ENCODE assay signal across 8 mouse cellular contexts in genomic region chr13:52535542-52535941, GRCm38 (mm10). TPM values are rescaled to one million over a fixed set of nuclear protein-coding genes. Genes with fewer than 3 reads are reported as not detected.
DNase-seq lines count a peak whose midpoint lies in the region; ATAC-seq and TF ChIP-seq lines count a peak whose summit lies in the region.

No protein-coding gene starts in this region.

- H3K4me2 ChIP-seq in liver, embryonic 11.5 days = no peak overlapping the region

- intact Hi-C loops in heart, postnatal 10 days (cut with DNase I) = loop anchor here (1.0 to 2.0 kb wide), 3 partner anchors 260 to 695 kb away; no protein-coding TSS in a partner anchor

- H3K4me3 ChIP-seq in layer of hippocampus, adult 2 months = no peak overlapping the region
- no peak overlapping the region for H3K4me3 ChIP-seq in liver, embryonic 11.5 days (ENCODE audit: low read depth, low read length)

- peak in 1 of 2 experiments; percentile 76 for DNase-seq in layer of hippocampus, adult 2 months (ENCODE audit: low spot score in 2 of 2)
- DNase-seq in layer of hippocampus, postnatal 36 days = no peak
- peak; percentile 67 for DNase-seq in NIH3T3 (ENCODE audit: low read depth)
- peak; percentile 80 for DNase-seq in cerebellum, adult 8-10 months
- peak; percentile 63 to 82 for DNase-seq in heart, postnatal 10 days
- DNase-seq in liver, embryonic 11.5 days (ENCODE audit: low spot score) = peak; percentile 43
- DNase-seq in ovary, postnatal 36 days (ENCODE audit: low spot score) = peak; percentile 21
- peak; percentile 71 for DNase-seq in urinary bladder, postnatal 25 days (ENCODE audit: low spot score)

- H3K27ac ChIP-seq in layer of hippocampus, adult 2 months = no peak overlapping the region
- no peak overlapping the region for H3K27ac ChIP-seq in liver, embryonic 11.5 days (ENCODE audit: low read depth, low read length)

- ATAC-seq in liver, embryonic 11.5 days (replicated peaks; ENCODE audit: low FRiP score) = no peak

- peaks cover 2% of the 10 kb centered on the region for H3K27me3 ChIP-seq in liver, embryonic 11.5 days (replicated peaks; ENCODE audit: control insufficient read depth, insufficient read depth, low read length)

- H3K36me3 ChIP-seq in liver, embryonic 11.5 days (ENCODE audit: control insufficient read depth, insufficient read depth, low read length) = no peaks in the 10 kb centered on the region

- 13% methylated on average over 4 of the region's 4 CpGs for WGBS in liver, embryonic 11.5 days

- H3K9ac ChIP-seq in liver, embryonic 11.5 days (ENCODE audit: low read depth, low read length) = no peak overlapping the region

- TF ChIP-seq CTCF in layer of hippocampus, adult 2 months (conservative IDR thresholded peaks at IDR 0.05) = peak; percentile 89

- H3K9me3 ChIP-seq in liver, embryonic 11.5 days (ENCODE audit: control insufficient read depth, low read length) = no peaks in the 10 kb centered on the region

- H3K4me1 ChIP-seq in liver, embryonic 11.5 days (replicated peaks; ENCODE audit: control insufficient read depth, insufficient read depth, low read length) = no peaks in the 10 kb centered on the region

RNA-seq across cellular contexts. Expression of gene Diras2, which starts 4.5 kb away (rescaled TPM):
- total RNA-seq in layer of hippocampus, adult 2 months (2021) = 100 to 1,000 TPM; 150 to 155 TPM
- 100 to 1,000 TPM; 143 to 152 TPM for total RNA-seq in layer of hippocampus, postnatal 36 days (2021)
- 1 to 10 TPM in 1 of 2 experiments, under 1 TPM in 1; 0.79 to 1.4 TPM for total RNA-seq in heart, postnatal 10 days (2021)
- 0.05 and 0.10 TPM in 2 replicates for polyA plus RNA-seq in liver, embryonic 11.5 days (2014; fragmentation: Nextera tagmentation; extraction: Ambion mirVana)

RNA-seq across cellular contexts. Expression of gene Syk, which starts 47.4 kb away (rescaled TPM):
- 1 to 10 TPM; 3.1 TPM for total RNA-seq in layer of hippocampus, adult 2 months (2021)
- total RNA-seq in layer of hippocampus, postnatal 36 days (2021) = 1 to 10 TPM; 2.9 to 3.8 TPM
- total RNA-seq in heart, postnatal 10 days (2021) = 10 to 100 TPM; 17.6 to 22.0 TPM
- 10.1 and 10.7 TPM in 2 replicates for polyA plus RNA-seq in liver, embryonic 11.5 days (2014; fragmentation: Nextera tagmentation; extraction: Ambion mirVana)

Comparison
In these comparisons a context has a peak if more than half of its experiments do, and no peak if none do; other contexts are left out.
1. DNase-seq: peak in NIH3T3 (single experiment), cerebellum, adult 8-10 months (single experiment), heart, postnatal 10 days (2 of 2), liver, embryonic 11.5 days (single experiment), ovary, postnatal 36 days (single experiment) and urinary bladder, postnatal 25 days (single experiment); none in layer of hippocampus, postnatal 36 days (0 of 2).
2. RNA of gene Diras2, which starts 4.5 kb away (total RNA-seq): 150 to 155 TPM in layer of hippocampus, adult 2 months and 143 to 152 TPM in layer of hippocampus, postnatal 36 days; 0.79 to 1.4 TPM in heart, postnatal 10 days; every median in the first group is over 10 times any median in the second.